Mouse (Mus musculus): ENCODE results near the gene Hs3st2.

Gene Hs3st2

DNA sequence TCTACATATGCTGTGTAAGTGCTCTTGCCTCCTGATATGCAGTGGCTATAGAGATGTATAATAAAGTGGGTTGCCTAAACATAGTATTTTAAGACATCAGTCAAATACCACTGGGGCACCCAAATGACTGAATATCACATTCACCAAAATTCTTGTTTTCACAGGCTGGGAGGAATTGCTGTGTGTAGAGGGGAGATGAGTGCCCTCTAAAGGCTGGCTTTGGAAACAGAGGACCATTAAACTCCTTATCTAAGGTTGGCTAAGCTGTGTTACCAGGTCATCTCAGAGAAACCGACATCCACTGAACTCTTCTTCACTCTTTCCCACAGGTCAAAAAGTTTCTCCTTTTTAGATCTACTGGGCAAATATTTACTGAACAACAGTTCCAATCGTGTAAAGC, 150.8 kb downstream of the Hs3st2 start:
- WGBS: 51% methylated on average over 2 of the region's 2 CpGs

DNA sequence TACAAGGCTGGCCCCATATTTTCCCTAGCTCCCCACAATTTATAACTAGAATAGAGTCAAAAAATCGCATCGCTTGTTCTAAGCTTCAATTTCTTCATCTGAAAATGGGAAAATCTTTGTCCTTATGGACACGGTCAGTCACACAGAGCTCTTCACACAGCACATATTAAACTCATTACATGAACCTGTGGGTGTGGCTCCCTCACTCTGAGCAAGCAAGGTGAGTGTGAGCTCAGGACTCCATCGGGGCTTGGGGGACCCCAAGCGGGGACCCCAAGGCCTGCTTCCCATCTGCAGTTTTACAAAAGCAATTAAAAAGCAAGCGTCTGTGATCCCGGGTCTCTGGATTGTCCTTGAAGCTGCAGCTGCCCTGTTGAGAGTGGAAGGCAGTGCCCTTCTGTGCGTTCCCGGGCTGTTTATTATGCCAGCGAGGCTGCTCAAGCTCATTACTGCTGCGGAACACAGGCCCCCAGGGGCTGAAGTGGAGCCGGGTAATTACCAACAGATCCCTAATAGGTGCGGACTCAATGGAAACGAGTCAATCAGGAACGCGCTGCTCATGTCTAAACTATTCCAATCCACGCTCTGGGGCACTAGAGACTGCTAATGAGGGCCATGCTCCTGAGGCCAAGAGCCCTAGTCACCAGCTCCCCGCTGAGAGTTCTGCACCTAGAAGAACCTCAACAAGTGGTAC, 157.8 kb downstream of the Hs3st2 start:
- WGBS: 54% methylated on average over 18 of the region's 18 CpGs

Data from cerebral cortex, adult 2 months (tissue).